Comparison of ENCODE assay signal across 29 mouse cellular contexts in genomic region chr7:122492936-122493335, GRCm38 (mm10).
DNase-seq lines count a peak whose midpoint lies in the region; ATAC-seq and TF ChIP-seq lines count a peak whose summit lies in the region.
"Had no signal": no experiment of that assay in that cellular context is flagged by ENCODE, and none has a peak within 500 bp of the region (broad histone marks: within the 10 kb centered on the region; RNA-seq: fewer than 3 reads in every experiment).

No protein-coding gene starts in this region.

- no peaks in the 10 kb centered on the region for H3K9me3 ChIP-seq in midbrain, embryonic 16.5 days (replicated peaks; ENCODE audit: control insufficient read depth, low read length, poor library complexity, severe bottlenecking)
- no peaks in the 10 kb centered on the region for H3K9me3 ChIP-seq in midbrain, postnatal 0 days (ENCODE audit: low read length)
- H3K9me3 ChIP-seq: heart, embryonic 13.5 days; hindbrain, embryonic 10.5 days; intestine, embryonic 15.5 days; limb, embryonic 10.5 days; limb, embryonic 15.5 days; liver, embryonic 13.5 days; neural tube, embryonic 15.5 days had no signal

- H3K4me3 ChIP-seq in midbrain, embryonic 16.5 days (ENCODE audit: low read depth, low read length): no peak overlapping the region
- no peak overlapping the region for H3K4me3 ChIP-seq in midbrain, postnatal 0 days (ENCODE audit: low read depth, low read length)
- H3K4me3 ChIP-seq: erythroblast, embryonic 14.5 days; heart, embryonic 13.5 days; hindbrain, embryonic 10.5 days; intestine, embryonic 15.5 days; limb, embryonic 10.5 days; limb, embryonic 15.5 days; liver, embryonic 13.5 days; neural tube, embryonic 15.5 days had no signal

- intact Hi-C loops in heart, postnatal 25 days (cut with DNase I): no loop called here

- H3K9ac ChIP-seq in midbrain, embryonic 16.5 days (ENCODE audit: low read depth, low read length): no peak overlapping the region
- H3K9ac ChIP-seq in midbrain, postnatal 0 days (replicated peaks; ENCODE audit: low read length, poor library complexity, severe bottlenecking): no peak overlapping the region
- H3K9ac ChIP-seq: heart, embryonic 13.5 days; intestine, embryonic 15.5 days; limb, embryonic 15.5 days; liver, embryonic 13.5 days; lung, embryonic 14.5 days; neural tube, embryonic 15.5 days had no signal

- H3K27ac ChIP-seq in midbrain, embryonic 16.5 days (ENCODE audit: low read length): 0 out of 2 replicates have a peak overlapping the region, but pooled peaks have one; percentile 31
- H3K27ac ChIP-seq in midbrain, postnatal 0 days (ENCODE audit: low read depth, low read length): no peak overlapping the region
- H3K27ac ChIP-seq: heart, embryonic 13.5 days; hindbrain, embryonic 10.5 days; intestine, embryonic 15.5 days; kidney, postnatal 0 days; limb, embryonic 10.5 days; limb, embryonic 15.5 days; liver, embryonic 13.5 days; neural tube, embryonic 15.5 days had no signal

- H3K36me3 ChIP-seq in midbrain, embryonic 16.5 days (ENCODE audit: control insufficient read depth, insufficient read depth, low read length): no peaks in the 10 kb centered on the region
- H3K36me3 ChIP-seq in midbrain, postnatal 0 days (ENCODE audit: insufficient read depth, low read length): no peaks in the 10 kb centered on the region
- H3K36me3 ChIP-seq: G1E; heart, embryonic 13.5 days; hindbrain, embryonic 10.5 days; intestine, embryonic 15.5 days; limb, embryonic 10.5 days; limb, embryonic 15.5 days; liver, embryonic 13.5 days; neural tube, embryonic 15.5 days had no signal

- H3K4me1 ChIP-seq in midbrain, embryonic 16.5 days (ENCODE audit: control insufficient read depth, insufficient read depth, low read length): 0 out of 2 replicates have a peak, but pooled peaks cover 4% of the 10 kb centered on the region
- H3K4me1 ChIP-seq in midbrain, postnatal 0 days (ENCODE audit: insufficient read depth, low read length): no peaks in the 10 kb centered on the region
- H3K4me1 ChIP-seq: heart, embryonic 13.5 days; intestine, embryonic 15.5 days; limb, embryonic 15.5 days; liver, embryonic 13.5 days had no signal

- ATAC-seq in cerebellum, adult (ENCODE audit: insufficient number of reproducible peaks, low FRiP score, low TSS enrichment): peak; percentile 52; the same call in 1 of the 2 replicates
- no peak for ATAC-seq in midbrain, embryonic 16.5 days
- no peak for ATAC-seq in midbrain, postnatal 0 days (ENCODE audit: low FRiP score)
- ATAC-seq: forebrain, embryonic 16.5 days; hindbrain, postnatal 0 days; intestine, embryonic 15.5 days had no signal

- no peak overlapping the region for H3K4me2 ChIP-seq in midbrain, embryonic 16.5 days (ENCODE audit: low read length)
- H3K4me2 ChIP-seq in midbrain, postnatal 0 days (ENCODE audit: low read depth, low read length, poor library complexity, severe bottlenecking): no peak overlapping the region
- H3K4me2 ChIP-seq: heart, embryonic 13.5 days; intestine, embryonic 15.5 days; limb, embryonic 15.5 days; liver, embryonic 13.5 days; lung, embryonic 14.5 days; neural tube, embryonic 15.5 days had no signal

- DNase-seq in cerebellum, postnatal 4 days (ENCODE audit: low spot score in 2 of 2): no peak
- no peak for DNase-seq in midbrain, postnatal 0 days (ENCODE audit: low spot score)
- peak; percentile 49 to 67 for DNase-seq in cerebellum, postnatal 10 days
- no peak for DNase-seq in lung, adult 18-20 months
- DNase-seq in heart, postnatal 25 days (ENCODE audit: low spot score): no peak
- no peak for DNase-seq in gastrocnemius, adult 18-20 months (ENCODE audit: low spot score)
- DNase-seq: adrenal gland, postnatal 10 days; heart, postnatal 10 days; kidney, adult 2 months; kidney, postnatal 4 days; liver, embryonic 13.5 days; lung, embryonic 14.5 days; lung, postnatal 14 days; right cerebral cortex, adult 18-20 months; spleen, adult 18-20 months; thymus, postnatal 14 days had no signal

- no peaks in the 10 kb centered on the region for H3K27me3 ChIP-seq in midbrain, embryonic 16.5 days (ENCODE audit: control insufficient read depth, insufficient read depth, low read depth, low read length)
- H3K27me3 ChIP-seq in midbrain, postnatal 0 days (ENCODE audit: insufficient read depth, low read length): no peaks in the 10 kb centered on the region
- H3K27me3 ChIP-seq: intestine, embryonic 15.5 days; limb, embryonic 15.5 days; liver, embryonic 13.5 days; neural tube, embryonic 15.5 days had no signal

- no peak for TF ChIP-seq CTCF in midbrain, postnatal 0 days (IDR thresholded peaks at IDR 0.05)

- WGBS in midbrain, embryonic 16.5 days: 71% methylated on average over 9 of the region's 9 CpGs
- 72% methylated on average over 9 of the region's 9 CpGs for WGBS in midbrain, postnatal 0 days

Comparison
In these comparisons a context has a peak if more than half of its experiments do, and no peak if none do; other contexts are left out.
1. DNase-seq: peak in cerebellum, postnatal 10 days (2 of 2); none in cerebellum, postnatal 4 days (0 of 2), midbrain, postnatal 0 days (single experiment), lung, adult 18-20 months (0 of 2), heart, postnatal 25 days (single experiment) and gastrocnemius, adult 18-20 months (single experiment).